Mouse (Mus musculus) MEL (cell line): ENCODE data around the gene Rabgap1l.

ENCODE experiments used
- CHD2 ChIP-seq: IDR thresholded peaks from 2 replicates; pipeline ENCODE4 v1.6.1; 2011; ENCODE audit warnings: low read length, improper control_type of control experiment
- CTCF ChIP-seq, 3 experiments: IDR thresholded peaks in 2 of 3; conservative IDR thresholded peaks in 1 of 3; 2 replicates each; pipeline ENCODE4 v1.5.1; 2011 to 2012; ENCODE audit warnings: low read length in 3 of 3, low read depth in 2 of 3, mild to moderate bottlenecking in 2 of 3, improper control_type of control experiment in 1 of 3, inconsistent platforms in 1 of 3, mixed read lengths in 1 of 3, moderate library complexity in 1 of 3; ENCODE audit not compliant: control insufficient read depth in 1 of 3, insufficient read depth in 1 of 3, poor library complexity in 1 of 3, severe bottlenecking in 1 of 3
- HCFC1 ChIP-seq: IDR thresholded peaks from 2 replicates; pipeline ENCODE4 v1.6.1; 2012; ENCODE audit warnings: low read depth, mild to moderate bottlenecking, inconsistent platforms, low read length, improper control_type of control experiment, moderate library complexity
- KAT2A ChIP-seq: conservative IDR thresholded peaks from 2 replicates; pipeline ENCODE4 v1.6.1; 2012; ENCODE audit warnings: low read depth, low read length, improper control_type of control experiment, inconsistent platforms
- MXI1 ChIP-seq: IDR thresholded peaks from 2 replicates; pipeline ENCODE4 v1.6.1; 2011; ENCODE audit warnings: mild to moderate bottlenecking, low read depth, low read length, improper control_type of control experiment
- MYB ChIP-seq: IDR thresholded peaks from 2 replicates; pipeline ENCODE4 v1.6.1; 2011; ENCODE audit warnings: mild to moderate bottlenecking, low read depth, low read length, improper control_type of control experiment
- NELFE ChIP-seq: IDR thresholded peaks from 2 replicates; pipeline ENCODE4 v1.6.1; 2011; ENCODE audit warnings: low read depth, low read length, improper control_type of control experiment
- NRF1 ChIP-seq: IDR thresholded peaks from 2 replicates; pipeline ENCODE4 v1.6.1; 2014; ENCODE audit warnings: low read depth, mild to moderate bottlenecking, inconsistent platforms, low read length, improper control_type of control experiment, moderate library complexity; ENCODE audit not compliant: poor library complexity, insufficient read depth, severe bottlenecking
- POLR2A ChIP-seq, 2 experiments: IDR thresholded peaks; 2 replicates each; pipeline ENCODE4 v1.6.1; 2011 to 2012; ENCODE audit warnings: low read length in 2 of 2, mild to moderate bottlenecking in 2 of 2, control low read depth in 1 of 2, improper control_type of control experiment in 1 of 2, low read depth in 1 of 2, moderate library complexity in 1 of 2; ENCODE audit not compliant: control insufficient read depth in 1 of 2, insufficient read depth in 1 of 2, poor library complexity in 1 of 2
- POLR2AphosphoS5 ChIP-seq: IDR thresholded peaks from 2 replicates; pipeline ENCODE4 v1.6.1; 2012; ENCODE audit warnings: low read depth, borderline replicate concordance, mild to moderate bottlenecking, inconsistent platforms, low read length, moderate library complexity, mixed read lengths
- TAL1 ChIP-seq: IDR thresholded peaks from 2 replicates; pipeline ENCODE4 v1.6.1; 2012; ENCODE audit warnings: mild to moderate bottlenecking, inconsistent platforms, low read length, moderate library complexity, mixed read lengths
- USF1 ChIP-seq: IDR thresholded peaks from 2 replicates; pipeline ENCODE4 v1.6.1; 2014; ENCODE audit warnings: low read depth, mild to moderate bottlenecking, inconsistent platforms, low read length, improper control_type of control experiment, moderate library complexity
- ZC3H11A ChIP-seq: IDR thresholded peaks from 2 replicates; pipeline ENCODE4 v1.6.1; 2012; ENCODE audit warnings: low read depth, mild to moderate bottlenecking, inconsistent platforms, low read length, improper control_type of control experiment

- no peak for TF ChIP-seq USF1
- no peak for TF ChIP-seq POLR2A (IDR thresholded peaks at IDR 0.05; ENCODE audit: control insufficient read depth in 1 of 2, insufficient read depth in 1 of 2, low read depth in 1 of 2, low read length in 2 of 2, poor library complexity in 1 of 2)
- TF ChIP-seq KAT2A = no peak
- no peak for TF ChIP-seq TAL1
- TF ChIP-seq CTCF (IDR thresholded peaks at IDR 0.05 in 2 of 3, conservative IDR thresholded peaks at IDR 0.05 in 1 of 3; ENCODE audit: control insufficient read depth in 1 of 3, insufficient read depth in 1 of 3, low read depth in 2 of 3, low read length in 3 of 3, poor library complexity in 1 of 3, severe bottlenecking in 1 of 3) = no peak
- no peak for TF ChIP-seq MXI1
- no peak for TF ChIP-seq CHD2
- no peak for TF ChIP-seq HCFC1
- TF ChIP-seq POLR2AphosphoS5 = no peak
- no peak for TF ChIP-seq NELFE
- no peak for TF ChIP-seq NRF1
- TF ChIP-seq MYB = no peak
- TF ChIP-seq ZC3H11A = no peak
Measured at GRCm38 (mm10) chr1:160713887-160714286, 79.1 kb downstream of the Rabgap1l start.
